Mouse (Mus musculus): ENCODE data around the gene Cox19. TPM values are rescaled to one million over a fixed set of nuclear protein-coding genes. Genes with fewer than 3 reads are reported as not detected.

The Cox19 gene
- polyA plus RNA-seq, 1 experiment from 2014 or later: 103 TPM

DNA sequence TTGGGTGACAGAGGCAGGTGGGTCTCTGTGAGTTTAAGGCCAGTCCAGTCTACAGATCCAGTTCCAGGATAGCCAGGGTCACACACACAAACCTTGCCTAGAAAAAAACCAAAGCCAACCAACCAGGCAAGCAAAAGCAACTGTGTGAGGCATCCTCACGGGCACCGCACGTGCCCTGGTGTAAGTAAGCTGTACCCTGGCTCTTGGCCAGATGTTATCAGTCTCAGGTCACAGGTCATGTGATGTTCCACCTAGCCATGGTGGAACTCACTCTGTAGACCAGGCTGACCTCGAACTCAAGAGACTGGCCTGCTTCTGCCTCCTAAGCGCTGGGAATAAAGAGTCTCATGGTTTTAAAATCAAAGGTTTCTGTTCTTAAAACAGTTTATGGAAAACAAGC lies 8.0 kb upstream of the Cox19 start:
- Histone ChIP-seq H3K4me2 (ENCODE audit: low read depth, low read length, severe bottlenecking) (no peak overlapping the region), H3K4me1 (replicated peaks; ENCODE audit: control insufficient read depth, insufficient read depth, low read length) (no peaks in the 10 kb centered on the region), H3K9ac (ENCODE audit: low read length) (no peak overlapping the region), H3K36me3 (ENCODE audit: control insufficient read depth, insufficient read depth, low read length) (no peaks in the 10 kb centered on the region), H3K27me3 (ENCODE audit: control insufficient read depth, insufficient read depth, low read length) (no peaks in the 10 kb centered on the region), H3K9me3 (ENCODE audit: control insufficient read depth, low read length) (no peaks in the 10 kb centered on the region), H3K4me3 (ENCODE audit: low read depth, low read length) (no peak overlapping the region), H3K27ac (ENCODE audit: low read depth, low read length) (no peak overlapping the region)
- 93% methylated on average over 5 of the region's 5 CpGs for WGBS
- ATAC-seq (replicated peaks; ENCODE audit: low FRiP score) (no peak), DNase-seq (ENCODE audit: low spot score) (no peak)

DNA sequence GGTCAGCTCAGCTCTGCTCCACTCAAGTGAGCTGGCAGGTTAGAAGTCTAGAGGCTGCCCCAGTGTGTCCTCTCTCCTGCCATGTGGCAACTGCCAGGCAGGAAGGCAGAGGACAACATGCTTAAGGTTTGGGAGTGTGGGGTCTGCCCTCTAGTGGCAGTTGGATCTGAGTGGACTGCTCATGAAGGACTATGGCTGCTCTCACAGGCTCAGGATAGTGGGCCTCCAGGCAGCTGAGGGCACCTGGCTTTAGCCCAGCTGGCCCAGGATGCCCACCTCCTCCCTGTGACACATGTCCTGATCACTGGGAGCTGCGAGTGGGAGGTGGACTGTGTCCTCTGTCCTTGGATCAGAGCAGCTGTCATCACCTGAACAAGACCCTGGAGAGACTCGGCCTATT lies 7.4 kb upstream of the Cox19 start:
- ATAC-seq (replicated peaks; ENCODE audit: low FRiP score) (0 out of 2 replicates have a peak, but pooled peaks have one; percentile 37), DNase-seq (ENCODE audit: low spot score) (no peak)
- Histone ChIP-seq H3K4me3 (ENCODE audit: low read depth, low read length) (no peak overlapping the region), H3K27me3 (ENCODE audit: control insufficient read depth, insufficient read depth, low read length) (no peaks in the 10 kb centered on the region), H3K9me3 (ENCODE audit: control insufficient read depth, low read length) (no peaks in the 10 kb centered on the region), H3K9ac (ENCODE audit: low read length) (no peak overlapping the region), H3K4me1 (replicated peaks; ENCODE audit: control insufficient read depth, insufficient read depth, low read length) (no peaks in the 10 kb centered on the region), H3K27ac (ENCODE audit: low read depth, low read length) (no peak overlapping the region), H3K36me3 (ENCODE audit: control insufficient read depth, insufficient read depth, low read length) (no peaks in the 10 kb centered on the region), H3K4me2 (ENCODE audit: low read depth, low read length, severe bottlenecking) (no peak overlapping the region)
- WGBS: 88% methylated on average over 2 of the region's 2 CpGs

DNA sequence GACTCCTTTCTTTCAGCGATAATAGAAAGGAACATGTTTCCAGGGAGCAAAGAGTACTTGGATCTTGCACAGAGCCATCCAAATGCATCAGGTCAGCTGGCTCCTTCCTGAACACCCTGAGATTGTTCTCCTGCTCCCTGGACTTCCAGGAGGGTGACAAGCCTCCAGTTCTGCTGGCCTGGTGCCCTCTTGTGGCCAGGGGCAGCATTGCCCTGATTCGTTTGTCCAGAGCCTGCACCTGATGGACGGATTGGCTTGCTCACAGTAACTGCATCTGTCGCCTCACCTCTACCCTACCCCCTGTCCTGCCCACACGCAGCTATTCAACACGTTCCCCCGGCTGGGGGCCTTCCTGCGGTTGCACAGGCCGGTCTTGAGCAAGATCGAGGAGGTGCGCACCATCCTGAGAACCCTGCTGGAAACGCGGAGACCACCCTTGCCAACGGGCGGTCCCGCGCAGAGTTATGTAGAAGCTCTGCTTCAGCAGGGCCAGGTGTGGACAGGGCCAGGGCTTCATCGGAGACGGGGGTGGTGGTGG lies 4.1 kb upstream of the Cox19 start:
- no peaks in the 10 kb centered on the region for H3K36me3 ChIP-seq (ENCODE audit: control insufficient read depth, insufficient read depth, low read length)
- H3K9me3 ChIP-seq (ENCODE audit: control insufficient read depth, low read length): no peaks in the 10 kb centered on the region
- ATAC-seq (replicated peaks; ENCODE audit: low FRiP score): peak; percentile 42; the same call in 1 of the 2 replicates
- peak; percentile 87 for DNase-seq (ENCODE audit: low spot score)
- no peak overlapping the region for H3K4me2 ChIP-seq (ENCODE audit: low read depth, low read length, severe bottlenecking)
- H3K4me1 ChIP-seq (replicated peaks; ENCODE audit: control insufficient read depth, insufficient read depth, low read length): 0 out of 2 replicates have a peak, but pooled peaks cover 2% of the 10 kb centered on the region
- no peak overlapping the region for H3K9ac ChIP-seq (ENCODE audit: low read length)
- H3K27me3 ChIP-seq (ENCODE audit: control insufficient read depth, insufficient read depth, low read length): no peaks in the 10 kb centered on the region
- no peak overlapping the region for H3K27ac ChIP-seq (ENCODE audit: low read depth, low read length)
- H3K4me3 ChIP-seq (ENCODE audit: low read depth, low read length): no peak overlapping the region
- 40% methylated on average over 19 of the region's 19 CpGs for WGBS

DNA sequence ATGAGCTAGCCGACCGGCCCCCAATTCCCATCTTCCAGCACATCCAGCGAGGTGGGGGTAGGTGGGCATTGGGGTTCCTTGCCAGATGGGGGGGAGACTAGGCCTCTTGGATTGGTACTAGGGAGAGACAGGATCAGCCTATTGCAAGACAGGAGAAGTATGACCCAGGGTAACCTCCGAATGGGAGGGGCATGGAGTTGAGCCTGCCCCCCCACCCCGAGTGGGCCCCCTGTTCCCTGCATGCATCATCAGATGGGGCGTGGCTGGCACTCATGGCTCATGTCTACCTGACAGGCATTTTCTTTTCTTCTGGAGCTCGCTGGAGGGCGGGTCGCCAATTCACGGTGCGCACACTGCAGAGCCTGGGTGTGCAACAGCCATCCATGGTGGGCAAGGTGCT lies 2.7 kb upstream of the Cox19 start:
- Histone ChIP-seq H3K4me3 (ENCODE audit: low read depth, low read length) (no peak overlapping the region), H3K4me1 (replicated peaks; ENCODE audit: control insufficient read depth, insufficient read depth, low read length) (0 out of 2 replicates have a peak, but pooled peaks cover 2% of the 10 kb centered on the region), H3K27me3 (ENCODE audit: control insufficient read depth, insufficient read depth, low read length) (no peaks in the 10 kb centered on the region), H3K4me2 (ENCODE audit: low read depth, low read length, severe bottlenecking) (no peak overlapping the region), H3K36me3 (ENCODE audit: control insufficient read depth, insufficient read depth, low read length) (no peaks in the 10 kb centered on the region), H3K9ac (ENCODE audit: low read length) (no peak overlapping the region), H3K27ac (ENCODE audit: low read depth, low read length) (no peak overlapping the region), H3K9me3 (ENCODE audit: control insufficient read depth, low read length) (no peaks in the 10 kb centered on the region)
- WGBS: 90% methylated on average over 11 of the region's 11 CpGs
- DNase-seq (ENCODE audit: low spot score): no peak
- ATAC-seq (replicated peaks; ENCODE audit: low FRiP score): no peak

DNA sequence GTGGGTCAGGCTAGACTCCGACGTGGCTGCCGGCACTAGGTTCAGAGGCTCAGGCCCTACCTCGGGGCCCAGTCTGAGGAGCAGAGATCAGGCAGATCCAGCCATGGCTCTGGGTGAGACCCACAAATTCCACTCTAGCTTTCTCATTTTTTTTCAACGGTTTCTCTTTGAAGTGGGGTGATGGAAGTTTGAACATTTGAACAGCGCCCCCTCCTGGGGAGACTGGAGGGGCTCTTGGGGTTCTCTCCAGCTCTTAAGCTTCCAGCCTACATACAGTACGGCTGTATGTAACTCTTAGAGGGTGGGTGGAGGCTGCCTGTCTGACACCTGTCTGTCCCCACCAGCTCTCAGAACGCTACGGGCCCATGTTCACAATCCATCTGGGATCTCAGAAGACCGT lies 2.3 kb upstream of the Cox19 start:
- no peak overlapping the region for H3K4me2 ChIP-seq (ENCODE audit: low read depth, low read length, severe bottlenecking)
- H3K4me1 ChIP-seq (replicated peaks; ENCODE audit: control insufficient read depth, insufficient read depth, low read length): 0 out of 2 replicates have a peak, but pooled peaks cover 2% of the 10 kb centered on the region
- no peaks in the 10 kb centered on the region for H3K27me3 ChIP-seq (ENCODE audit: control insufficient read depth, insufficient read depth, low read length)
- DNase-seq (ENCODE audit: low spot score): peak; percentile 74
- no peak overlapping the region for H3K4me3 ChIP-seq (ENCODE audit: low read depth, low read length)
- H3K36me3 ChIP-seq (ENCODE audit: control insufficient read depth, insufficient read depth, low read length): no peaks in the 10 kb centered on the region
- H3K9ac ChIP-seq (ENCODE audit: low read length): no peak overlapping the region
- 61% methylated on average over 10 of the region's 10 CpGs for WGBS
- ATAC-seq (replicated peaks; ENCODE audit: low FRiP score): no peak
- H3K27ac ChIP-seq (ENCODE audit: low read depth, low read length): no peak overlapping the region
- H3K9me3 ChIP-seq (ENCODE audit: control insufficient read depth, low read length): no peaks in the 10 kb centered on the region

DNA sequence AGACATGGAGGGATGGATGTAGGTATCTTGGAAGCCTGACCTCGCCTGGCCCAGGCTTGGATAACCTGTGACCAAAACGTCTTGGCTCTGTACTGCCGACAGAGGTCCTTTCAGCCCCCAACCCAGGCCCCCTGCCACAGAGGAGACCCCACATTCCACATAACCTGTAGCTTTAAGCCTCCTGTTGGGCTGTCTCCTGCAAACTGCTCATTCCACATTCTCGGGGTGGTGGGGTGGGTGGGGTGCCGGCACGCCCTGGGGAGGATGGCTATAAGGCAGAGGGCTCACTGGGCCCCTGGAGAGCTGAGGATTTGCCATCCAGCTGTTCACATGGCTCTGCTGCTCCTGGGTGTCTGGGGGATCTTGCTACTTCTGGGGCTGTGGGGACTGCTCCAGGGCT lies 1.1 kb upstream of the Cox19 start, which contains the start of gene Cyp2w1:
Gene Cyp2w1 (plus strand): TSS at position 301 of the 400 bp plus-strand sequence.
- 0 out of 2 replicates have a peak, but pooled peaks cover 2% of the 10 kb centered on the region for H3K4me1 ChIP-seq (replicated peaks; ENCODE audit: control insufficient read depth, insufficient read depth, low read length)
- WGBS: 60% methylated on average over 6 of the region's 6 CpGs
- H3K36me3 ChIP-seq (ENCODE audit: control insufficient read depth, insufficient read depth, low read length): no peaks in the 10 kb centered on the region
- H3K9me3 ChIP-seq (ENCODE audit: control insufficient read depth, low read length): no peaks in the 10 kb centered on the region
- DNase-seq (ENCODE audit: low spot score) (no peak), ATAC-seq (replicated peaks; ENCODE audit: low FRiP score) (no peak)
- no peak within 1 kb of the TSS for H3K9ac ChIP-seq (ENCODE audit: low read length)
- no peak within 1 kb of the TSS for H3K27ac ChIP-seq (ENCODE audit: low read depth, low read length)
- no peak within 1 kb of the TSS for H3K4me2 ChIP-seq (ENCODE audit: low read depth, low read length, severe bottlenecking)
- H3K27me3 ChIP-seq (ENCODE audit: control insufficient read depth, insufficient read depth, low read length): no peaks in the 10 kb centered on the region
- H3K4me3 ChIP-seq (ENCODE audit: low read depth, low read length): no peak within 1 kb of the TSS

DNA sequence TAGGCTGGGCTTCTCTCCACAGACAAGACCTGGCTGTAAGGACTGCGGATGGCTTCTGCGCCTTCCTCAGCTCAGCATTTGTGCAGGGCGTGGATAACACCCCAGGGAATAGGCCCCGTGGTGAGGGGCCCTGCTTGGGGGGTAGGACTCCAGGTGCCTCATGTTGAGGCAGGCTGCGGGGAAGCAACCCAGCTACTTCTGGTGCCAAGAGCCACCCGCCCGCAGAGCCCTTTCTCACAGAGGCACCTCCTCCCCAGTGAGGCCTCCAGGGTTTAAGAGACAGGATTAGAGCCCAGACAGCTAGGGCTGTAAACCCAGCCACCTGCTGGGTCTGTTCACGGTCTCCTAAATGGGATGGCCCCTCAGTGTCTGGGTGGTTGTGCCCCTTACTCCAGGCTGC lies 410 bp upstream of the Cox19 start:
- H3K9ac ChIP-seq (ENCODE audit: low read length): no peak overlapping the region
- DNase-seq (ENCODE audit: low spot score): no peak
- WGBS: 21% methylated on average over 8 of the region's 8 CpGs
- no peaks in the 10 kb centered on the region for H3K9me3 ChIP-seq (ENCODE audit: control insufficient read depth, low read length)
- H3K27me3 ChIP-seq (ENCODE audit: control insufficient read depth, insufficient read depth, low read length): no peaks in the 10 kb centered on the region
- H3K27ac ChIP-seq (ENCODE audit: low read depth, low read length): no peak overlapping the region
- no peak overlapping the region for H3K4me2 ChIP-seq (ENCODE audit: low read depth, low read length, severe bottlenecking)
- H3K4me1 ChIP-seq (replicated peaks; ENCODE audit: control insufficient read depth, insufficient read depth, low read length): 0 out of 2 replicates have a peak, but pooled peaks cover 2% of the 10 kb centered on the region
- H3K36me3 ChIP-seq (ENCODE audit: control insufficient read depth, insufficient read depth, low read length): no peaks in the 10 kb centered on the region
- H3K4me3 ChIP-seq (ENCODE audit: low read depth, low read length): no peak overlapping the region
- ATAC-seq (replicated peaks; ENCODE audit: low FRiP score): no peak

DNA sequence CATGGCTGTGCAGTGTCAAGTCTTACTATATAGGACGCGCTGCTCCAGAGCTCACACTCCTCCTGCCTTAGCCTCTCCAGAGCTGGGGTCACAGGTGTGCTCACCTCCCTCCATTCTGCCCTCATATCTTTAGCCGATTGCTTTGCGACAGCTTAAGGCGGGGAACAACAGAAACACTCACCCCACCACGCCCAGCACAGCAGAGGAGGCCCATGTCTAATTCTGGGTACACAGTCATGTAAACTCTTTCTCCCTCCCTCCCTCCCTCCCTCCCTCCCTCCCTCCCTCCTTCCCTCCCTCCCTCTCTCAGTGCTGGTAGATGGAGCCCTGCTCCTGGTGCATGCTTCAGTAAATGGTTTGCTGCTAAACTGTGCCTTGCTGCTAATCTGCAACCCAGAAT lies 1.5 kb downstream of the Cox19 start:
- H3K9me3 ChIP-seq (ENCODE audit: control insufficient read depth, low read length): no peaks in the 10 kb centered on the region
- WGBS: 80% methylated on average over 6 of the region's 6 CpGs
- no peaks in the 10 kb centered on the region for H3K36me3 ChIP-seq (ENCODE audit: control insufficient read depth, insufficient read depth, low read length)
- no peaks in the 10 kb centered on the region for H3K27me3 ChIP-seq (ENCODE audit: control insufficient read depth, insufficient read depth, low read length)
- ATAC-seq (replicated peaks; ENCODE audit: low FRiP score): no peak
- no peak for DNase-seq (ENCODE audit: low spot score)
- H3K4me2 ChIP-seq (ENCODE audit: low read depth, low read length, severe bottlenecking): no peak overlapping the region
- H3K9ac ChIP-seq (ENCODE audit: low read length): no peak overlapping the region
- H3K27ac ChIP-seq (ENCODE audit: low read depth, low read length): no peak overlapping the region
- H3K4me3 ChIP-seq (ENCODE audit: low read depth, low read length): no peak overlapping the region
- H3K4me1 ChIP-seq (replicated peaks; ENCODE audit: control insufficient read depth, insufficient read depth, low read length): 0 out of 2 replicates have a peak, but pooled peaks cover 2% of the 10 kb centered on the region

DNA sequence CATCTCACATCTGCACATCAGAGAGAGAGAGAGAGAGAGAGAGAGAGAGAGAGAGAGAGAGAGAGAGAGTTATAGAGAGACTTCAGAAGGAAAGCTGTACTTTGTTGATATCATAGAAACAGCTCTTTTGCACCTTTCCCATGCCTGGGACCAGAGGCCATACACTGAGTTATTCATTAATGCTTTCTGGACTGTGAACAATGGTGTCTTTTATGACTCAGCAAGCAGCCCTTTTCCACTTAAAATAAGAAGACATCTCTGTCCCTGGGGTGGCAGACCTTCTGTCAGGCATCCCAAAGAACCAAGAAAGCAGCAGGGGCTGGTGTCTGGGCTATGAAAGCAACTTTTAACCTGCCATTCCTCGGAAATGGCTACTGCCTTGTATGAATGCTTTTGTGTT lies 4.0 kb downstream of the Cox19 start:
- Histone ChIP-seq H3K27ac (ENCODE audit: low read depth, low read length) (no peak overlapping the region), H3K36me3 (ENCODE audit: control insufficient read depth, insufficient read depth, low read length) (peaks cover 1% of the 10 kb centered on the region; the same call in 1 of the 2 replicates), H3K9me3 (ENCODE audit: control insufficient read depth, low read length) (no peaks in the 10 kb centered on the region), H3K9ac (ENCODE audit: low read length) (no peak overlapping the region), H3K27me3 (ENCODE audit: control insufficient read depth, insufficient read depth, low read length) (no peaks in the 10 kb centered on the region), H3K4me1 (replicated peaks; ENCODE audit: control insufficient read depth, insufficient read depth, low read length) (0 out of 2 replicates have a peak, but pooled peaks cover 4% of the 10 kb centered on the region), H3K4me3 (ENCODE audit: low read depth, low read length) (no peak overlapping the region), H3K4me2 (ENCODE audit: low read depth, low read length, severe bottlenecking) (no peak overlapping the region)
- DNase-seq (ENCODE audit: low spot score): no peak
- WGBS: 72% methylated on average over 1 of the region's 1 CpGs
- no peak for ATAC-seq (replicated peaks; ENCODE audit: low FRiP score)
